Mouse (Mus musculus): ENCODE data around the gene Baz1b. TPM values are rescaled to one million over a fixed set of nuclear protein-coding genes. Genes with fewer than 3 reads are reported as not detected.

Gene Baz1b
- total and polyA plus RNA-seq, 3 experiments, result 44.5 to 81.5 (median 72.9) TPM

- Histone ChIP-seq H3K9me3 (replicated peaks; ENCODE audit: insufficient read depth, low read length) (no peaks in the 10 kb centered on the region), H3K27ac (ENCODE audit: control insufficient read depth, low read depth, low read length) (no peak overlapping the region), H3K9ac (ENCODE audit: control insufficient read depth, low read depth, low read length, poor library complexity, severe bottlenecking) (no peak overlapping the region), H3K4me3 (ENCODE audit: control insufficient read depth in 1 of 2, insufficient read depth in 1 of 2, low read depth in 2 of 2, low read length in 2 of 2) (no peak overlapping the region), H3K4me1 (ENCODE audit: control insufficient read depth in 1 of 2, insufficient read depth in 2 of 2, low read length in 2 of 2) (peaks cover 3 to 13% of the 10 kb centered on the region in 2 experiments), H3K79me2 (ENCODE audit: control insufficient read depth, insufficient read depth, low read length, poor library complexity) (peaks cover 73% of the 10 kb centered on the region), H3K27me3 (ENCODE audit: control insufficient read depth in 1 of 2, insufficient read depth in 2 of 2, low read length in 2 of 2) (no peaks in the 10 kb centered on the region), H3K36me3 (ENCODE audit: control insufficient read depth in 1 of 2, insufficient read depth in 2 of 2, low read length in 2 of 2) (peaks cover 26 to 51% of the 10 kb centered on the region in 2 experiments)
- TF ChIP-seq ELF1 (IDR thresholded peaks at IDR 0.05; ENCODE audit: low read depth, low read length), result no peak
- TF ChIP-seq ZNF384 (IDR thresholded peaks at IDR 0.05; ENCODE audit: low read depth, low read length), result no peak
- TF ChIP-seq TCF12 (IDR thresholded peaks at IDR 0.05; ENCODE audit: low read depth, low read length), result no peak
- TF ChIP-seq ZKSCAN1 (IDR thresholded peaks at IDR 0.05; ENCODE audit: low read depth, low read length), result no peak
- TF ChIP-seq NELFE (IDR thresholded peaks at IDR 0.05; ENCODE audit: low read depth, low read length), result no peak
- no peak for TF ChIP-seq E2F4 (IDR thresholded peaks at IDR 0.05; ENCODE audit: borderline replicate concordance, low read depth, low read length)
- TF ChIP-seq CHD2 (IDR thresholded peaks at IDR 0.05; ENCODE audit: low read length), result no peak
- TF ChIP-seq ZMIZ1 (IDR thresholded peaks at IDR 0.05; ENCODE audit: low read depth, low read length), result no peak
- TF ChIP-seq NRF1 (IDR thresholded peaks at IDR 0.05; ENCODE audit: insufficient read depth, low read depth, low read length, poor library complexity, severe bottlenecking), result no peak
- no peak for TF ChIP-seq MEF2A (IDR thresholded peaks at IDR 0.05; ENCODE audit: extremely low read depth, insufficient replicate concordance, low read depth, low read length, poor library complexity, severe bottlenecking)
- no peak for TF ChIP-seq USF1 (IDR thresholded peaks at IDR 0.05; ENCODE audit: low read depth, low read length)
- no peak for TF ChIP-seq RAD21 (IDR thresholded peaks at IDR 0.05; ENCODE audit: low read depth, low read length)
- no peak for TF ChIP-seq CTCF (IDR thresholded peaks at IDR 0.05 in 2 of 3, conservative IDR thresholded peaks at IDR 0.05 in 1 of 3; ENCODE audit: control insufficient read depth in 1 of 3, insufficient read depth in 1 of 3, low read depth in 2 of 3, low read length in 3 of 3, poor library complexity in 1 of 3, severe bottlenecking in 1 of 3)
- TF ChIP-seq SIN3A (IDR thresholded peaks at IDR 0.05; ENCODE audit: low read length), result no peak
- no peak for TF ChIP-seq MAX (IDR thresholded peaks at IDR 0.05; ENCODE audit: low read length)
- TF ChIP-seq UBTF (IDR thresholded peaks at IDR 0.05; ENCODE audit: borderline replicate concordance, insufficient read depth, low read depth, low read length), result no peak
- TF ChIP-seq POLR2A (IDR thresholded peaks at IDR 0.05; ENCODE audit: control insufficient read depth in 1 of 2, insufficient read depth in 1 of 2, low read depth in 1 of 2, low read length in 2 of 2, poor library complexity in 1 of 2), result no peak
- no peak for TF ChIP-seq JUND (IDR thresholded peaks at IDR 0.05; ENCODE audit: low read depth, low read length)
- no peak for TF ChIP-seq EP300 (IDR thresholded peaks at IDR 0.05; ENCODE audit: low read depth in 1 of 2, low read length in 2 of 2)
- DNase-seq (ENCODE audit: low read depth, low spot score), result no peak
Measured at GRCm38 (mm10) chr5:135192431-135192830, 5.4 kb downstream of the Baz1b start.

- H3K9ac ChIP-seq (ENCODE audit: control insufficient read depth, low read depth, low read length, poor library complexity, severe bottlenecking), result no peak overlapping the region
- H3K27ac ChIP-seq (ENCODE audit: control insufficient read depth, low read depth, low read length), result no peak overlapping the region
- H3K4me3 ChIP-seq (ENCODE audit: control insufficient read depth in 1 of 2, insufficient read depth in 1 of 2, low read depth in 2 of 2, low read length in 2 of 2), result no peak overlapping the region
- no peaks in the 10 kb centered on the region for H3K27me3 ChIP-seq (ENCODE audit: control insufficient read depth in 1 of 2, insufficient read depth in 2 of 2, low read length in 2 of 2)
- H3K36me3 ChIP-seq (ENCODE audit: control insufficient read depth in 1 of 2, insufficient read depth in 2 of 2, low read length in 2 of 2), result peaks cover 31 to 52% of the 10 kb centered on the region in 2 experiments
- H3K9me3 ChIP-seq (replicated peaks; ENCODE audit: insufficient read depth, low read length), result no peaks in the 10 kb centered on the region
- peak; percentile 73 for DNase-seq (ENCODE audit: low read depth, low spot score)
- peaks cover 3 to 5% of the 10 kb centered on the region in 2 experiments; a peak in 2 of 4 replicates for H3K4me1 ChIP-seq (ENCODE audit: control insufficient read depth in 1 of 2, insufficient read depth in 2 of 2, low read length in 2 of 2)
- TF ChIP-seq HCFC1 (IDR thresholded peaks at IDR 0.05; ENCODE audit: low read depth, low read length) (peak; percentile 66), ZMIZ1 (IDR thresholded peaks at IDR 0.05; ENCODE audit: low read depth, low read length) (no peak), POLR2AphosphoS2 (IDR thresholded peaks at IDR 0.05; ENCODE audit: low read length) (no peak), NELFE (IDR thresholded peaks at IDR 0.05; ENCODE audit: low read depth, low read length) (no peak), CTCF (IDR thresholded peaks at IDR 0.05 in 2 of 3, conservative IDR thresholded peaks at IDR 0.05 in 1 of 3; ENCODE audit: control insufficient read depth in 1 of 3, insufficient read depth in 1 of 3, low read depth in 2 of 3, low read length in 3 of 3, poor library complexity in 1 of 3, severe bottlenecking in 1 of 3) (no peak), ELF1 (IDR thresholded peaks at IDR 0.05; ENCODE audit: low read depth, low read length) (peak; percentile 69), ETS1 (IDR thresholded peaks at IDR 0.05; ENCODE audit: low read depth, low read length) (no peak), KAT2A (conservative IDR thresholded peaks at IDR 0.05; ENCODE audit: low read depth, low read length) (no peak), UBTF (IDR thresholded peaks at IDR 0.05; ENCODE audit: borderline replicate concordance, insufficient read depth, low read depth, low read length) (no peak), GATA1 (IDR thresholded peaks at IDR 0.05; ENCODE audit: low read depth, low read length) (peak; percentile 27; the same call in 1 of the 2 replicates), MXI1 (IDR thresholded peaks at IDR 0.05; ENCODE audit: low read depth, low read length) (no peak)
- H3K79me2 ChIP-seq (ENCODE audit: control insufficient read depth, insufficient read depth, low read length, poor library complexity), result peaks cover 46% of the 10 kb centered on the region
Measured at GRCm38 (mm10) chr5:135196367-135196766, 9.3 kb downstream of the Baz1b start.
